Mouse (Mus musculus) CH12F3 (cell line): ENCODE measurements around the gene Samd8.

ENCODE experiments used
- in situ Hi-C: fragments of 300-500 bp; cut with MboI; formaldehyde crosslinking; loops from 2 replicates; pipeline ENCODE4 v1.14.3; 2020; ENCODE audit warnings: low sequenced_read_pairs

The Samd8 gene

DNA sequence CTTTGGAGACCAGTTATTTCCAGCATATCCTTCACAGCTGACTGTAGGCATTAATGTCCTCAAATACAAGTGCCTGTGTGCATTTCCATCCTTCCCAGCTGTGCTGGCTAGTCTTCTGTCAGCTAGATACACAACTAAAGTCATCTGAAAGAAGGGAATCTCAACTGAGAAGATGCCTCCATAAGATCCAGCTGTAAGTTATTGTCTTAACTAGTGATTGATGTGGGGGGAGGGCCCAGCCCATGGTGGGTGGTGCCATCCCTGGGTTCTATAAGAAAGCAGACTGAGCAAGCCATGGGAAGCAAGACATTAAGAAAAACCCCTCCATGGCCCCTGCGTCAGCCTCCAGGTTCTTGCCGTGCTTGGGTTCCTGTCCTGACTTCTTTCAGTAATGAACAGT, 74.6 kb downstream of the Samd8 start, which contains the start of gene Vdac2:
TSS of gene Vdac2 (plus strand) at position 301 of the 400 bp plus-strand sequence.
- in situ Hi-C loops, result no loop called here

DNA sequence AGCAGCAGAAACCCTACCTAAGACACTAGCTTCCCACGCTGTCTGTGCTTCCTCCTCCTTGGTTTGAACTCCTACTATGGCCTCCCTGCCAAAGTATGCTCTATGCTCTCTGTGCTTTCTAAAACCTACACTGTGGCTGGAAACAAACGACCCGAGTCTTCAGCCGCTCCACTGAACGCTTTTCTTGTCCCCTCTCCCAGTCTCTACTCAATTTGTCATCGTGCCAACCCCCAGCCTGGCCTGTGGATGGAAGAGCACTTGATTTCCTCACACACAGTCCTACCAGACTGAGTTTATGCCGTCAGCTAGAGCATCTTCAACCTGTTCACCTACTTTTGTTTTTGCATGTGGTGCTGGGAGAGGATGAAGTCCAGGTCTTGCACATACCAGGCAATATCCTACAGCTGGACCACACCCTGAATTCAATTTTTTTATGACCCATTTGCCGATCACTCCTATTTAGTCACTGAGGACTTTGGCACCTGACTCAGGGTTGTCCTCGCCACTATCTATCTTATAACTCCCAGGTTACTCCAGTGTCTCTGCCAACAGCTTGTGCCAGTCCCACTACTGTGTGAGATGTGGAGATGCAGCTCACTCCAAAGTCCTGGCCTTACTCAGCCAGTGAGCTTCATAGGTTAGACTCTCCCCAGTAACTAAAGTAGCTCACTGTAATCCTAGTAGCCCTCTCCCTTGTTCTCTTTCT, 75.6 kb downstream of the Samd8 start:
- in situ Hi-C loops, result no loop called here

DNA sequence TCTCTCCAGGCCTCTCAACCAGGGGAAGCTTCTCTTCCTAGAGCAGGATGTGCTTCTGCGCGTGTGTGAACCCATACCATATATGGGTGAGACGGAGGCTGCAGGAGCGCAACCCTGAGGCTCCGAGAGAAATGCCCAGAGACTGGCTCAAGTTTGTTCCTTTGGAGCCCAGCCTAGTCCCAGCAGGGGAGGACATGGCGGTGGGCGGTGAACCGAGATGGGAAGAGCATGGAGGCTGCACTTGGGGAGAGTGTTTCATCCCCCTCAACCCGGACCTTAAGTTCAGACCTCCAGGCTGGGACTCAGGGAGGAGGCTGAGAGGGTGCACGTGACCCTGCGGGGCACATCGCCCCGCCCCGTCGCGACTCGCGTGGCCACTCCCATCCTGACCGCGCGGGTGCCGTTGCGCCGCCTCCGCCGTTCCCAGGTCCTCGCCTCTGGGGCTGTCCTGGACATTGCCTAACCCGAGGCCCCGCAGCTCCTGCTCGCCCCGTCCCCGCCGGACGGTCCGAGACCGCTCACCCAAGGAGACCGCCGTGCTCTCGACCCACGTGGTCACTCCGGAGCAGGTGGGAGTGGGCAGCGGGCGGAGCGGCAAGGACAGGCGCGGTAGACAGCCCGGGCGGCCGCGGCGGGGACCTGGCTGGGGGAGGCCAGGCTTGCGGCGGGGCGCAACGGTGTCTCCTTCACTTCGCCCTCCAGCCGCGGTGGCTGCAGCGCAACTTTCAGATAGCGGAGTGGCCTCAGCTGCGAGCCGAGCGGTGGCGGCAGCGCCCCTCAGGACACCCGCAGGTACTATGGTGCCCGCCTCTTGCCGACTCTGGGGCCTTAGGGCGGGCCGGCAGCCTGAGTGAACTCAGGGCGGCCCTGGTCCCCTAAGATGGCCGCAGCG, 80.8 kb downstream of the Samd8 start:
- in situ Hi-C loops, result no loop called here

DNA sequence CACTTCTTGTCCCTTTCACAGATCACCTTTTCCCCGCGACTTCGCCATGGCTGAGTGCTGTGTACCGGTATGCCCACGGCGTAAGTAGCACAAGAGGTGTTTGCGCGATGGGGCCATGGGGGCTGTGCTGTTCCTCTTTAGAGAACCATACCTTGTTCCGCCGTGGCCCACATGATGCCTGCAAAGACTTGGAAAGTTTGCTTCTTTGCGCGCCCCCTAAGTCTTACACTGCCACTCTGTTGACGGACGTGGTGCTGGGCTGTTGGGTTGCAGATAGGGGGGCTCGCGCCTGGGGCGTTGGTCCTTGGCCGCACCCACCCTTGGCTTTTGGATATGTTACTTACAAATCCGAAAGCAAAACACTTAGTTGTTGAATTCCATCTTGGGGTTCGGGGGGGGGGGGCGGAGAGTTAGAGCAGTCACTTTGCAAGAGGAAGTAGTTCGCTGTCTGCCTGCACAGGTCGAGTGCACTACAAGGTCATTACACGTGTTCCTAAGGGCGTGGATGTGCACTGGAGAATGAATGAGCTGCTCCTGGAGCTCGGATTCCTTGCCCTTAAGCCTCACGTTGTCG, 81.6 kb downstream of the Samd8 start:
- in situ Hi-C loops, result no loop called here

DNA sequence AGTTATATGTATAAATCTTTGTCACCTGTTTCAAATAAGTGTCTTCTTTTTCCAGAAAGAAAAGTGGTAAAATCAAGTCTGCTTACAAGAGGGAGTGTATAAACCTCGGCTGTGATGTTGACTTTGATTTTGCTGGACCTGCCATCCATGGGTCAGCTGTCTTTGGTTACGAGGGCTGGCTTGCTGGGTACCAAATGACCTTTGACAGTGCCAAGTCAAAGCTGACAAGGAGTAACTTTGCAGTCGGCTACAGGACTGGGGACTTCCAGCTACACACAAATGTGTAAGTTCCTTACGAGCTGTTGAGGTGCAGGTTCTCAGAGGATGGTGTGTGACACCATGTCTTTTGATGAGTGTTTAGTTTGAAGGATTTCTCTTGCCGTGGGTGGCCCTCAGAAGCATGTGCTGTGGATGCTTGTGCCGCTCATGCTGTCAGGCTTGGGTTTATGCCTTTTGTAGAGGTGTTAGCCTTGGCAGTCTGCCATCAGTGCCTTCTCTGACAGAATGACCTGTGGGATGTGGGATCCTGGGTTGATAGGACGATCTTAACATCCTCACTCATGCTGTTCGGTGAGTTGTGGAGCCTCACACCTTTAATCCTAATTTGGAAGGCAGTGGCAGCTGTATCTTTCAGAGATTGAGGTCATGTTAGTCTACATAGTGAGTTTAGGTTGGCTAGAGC, 88.1 kb downstream of the Samd8 start:
- in situ Hi-C loops, result no loop called here

DNA sequence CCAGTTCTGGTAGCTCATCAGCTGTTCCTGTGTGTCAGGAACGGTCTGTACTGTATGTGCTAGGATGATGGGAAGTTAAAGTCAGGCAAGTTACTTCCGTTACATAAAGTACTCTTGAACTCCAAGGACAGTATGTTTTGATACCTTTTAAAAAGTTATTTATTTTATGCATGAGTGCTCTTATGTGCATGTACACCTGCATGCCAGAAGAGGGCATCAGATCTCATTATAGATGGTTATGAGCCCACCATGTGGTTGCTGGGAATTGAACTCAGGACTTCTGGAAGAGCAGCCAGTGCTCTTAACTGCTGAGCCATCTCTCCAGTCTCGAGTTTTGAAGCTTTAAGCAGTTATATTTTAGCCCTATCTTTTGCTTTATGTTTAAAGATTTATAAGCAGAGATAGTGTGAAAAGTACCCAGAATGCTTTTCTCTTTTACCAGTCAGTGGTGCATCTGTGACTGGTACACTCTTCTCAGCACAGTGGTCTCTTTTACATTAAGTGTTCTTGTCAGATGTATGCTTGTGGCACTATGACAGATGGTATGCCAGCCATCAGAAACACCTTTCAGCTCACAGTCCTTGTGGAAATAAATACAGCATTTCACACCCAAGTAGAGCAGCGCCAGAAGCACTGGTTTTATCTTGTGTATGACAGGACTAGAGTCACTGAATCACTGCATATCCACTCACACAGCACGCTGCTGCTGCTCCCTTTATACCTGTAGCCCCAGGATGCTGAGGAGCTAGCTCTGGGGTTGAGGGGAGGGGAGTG, 91.7 kb downstream of the Samd8 start:
- in situ Hi-C loops, result no loop called here

DNA sequence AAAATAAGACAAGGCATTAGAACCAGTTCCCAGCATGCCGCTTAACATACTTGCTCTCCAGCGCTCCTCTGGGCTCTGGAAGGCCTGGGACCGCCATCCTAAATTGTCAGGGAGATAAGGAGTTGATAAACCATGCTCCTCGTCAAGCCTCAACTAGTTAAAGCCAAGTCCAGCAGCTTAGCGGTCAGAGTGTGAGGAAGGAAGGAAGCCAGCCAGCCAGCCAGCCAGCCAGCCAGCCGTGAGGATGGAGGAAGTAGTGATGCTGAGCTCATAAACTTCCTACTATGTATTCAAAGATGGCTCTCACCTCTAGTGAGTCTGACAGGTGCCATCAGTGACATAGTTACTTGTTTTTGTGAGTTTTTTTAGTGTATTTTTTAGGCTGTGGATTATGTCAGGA, 92.9 kb downstream of the Samd8 start:
- in situ Hi-C loops, result no loop called here

DNA sequence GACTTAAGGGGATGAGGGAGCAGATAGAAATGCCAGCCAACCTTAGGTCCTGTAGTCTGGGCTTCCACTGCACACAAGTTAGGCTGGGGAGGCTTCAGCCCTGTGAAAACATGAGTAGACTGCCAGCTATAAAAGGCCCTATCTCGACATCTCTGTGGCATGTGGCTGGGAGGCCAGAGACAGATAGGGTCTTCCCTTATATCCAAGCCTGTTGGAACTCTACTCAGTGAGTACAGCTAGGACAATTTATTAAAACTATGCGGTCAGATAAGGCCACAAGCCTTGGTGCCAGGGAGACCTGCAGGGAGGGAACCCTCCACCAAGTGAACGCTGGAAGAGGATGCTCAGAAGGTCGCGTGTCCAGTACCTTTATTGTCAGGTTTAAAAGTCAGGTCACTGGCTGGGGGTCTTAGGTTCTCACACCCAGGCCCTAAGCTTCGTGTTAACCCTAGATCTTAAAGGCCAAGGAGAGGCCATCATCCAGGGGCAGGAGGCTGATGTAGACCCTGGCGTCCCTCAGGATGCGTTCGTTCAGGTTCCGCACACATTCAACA, 96.6 kb downstream of the Samd8 start:
- in situ Hi-C loops, result no loop called here

DNA sequence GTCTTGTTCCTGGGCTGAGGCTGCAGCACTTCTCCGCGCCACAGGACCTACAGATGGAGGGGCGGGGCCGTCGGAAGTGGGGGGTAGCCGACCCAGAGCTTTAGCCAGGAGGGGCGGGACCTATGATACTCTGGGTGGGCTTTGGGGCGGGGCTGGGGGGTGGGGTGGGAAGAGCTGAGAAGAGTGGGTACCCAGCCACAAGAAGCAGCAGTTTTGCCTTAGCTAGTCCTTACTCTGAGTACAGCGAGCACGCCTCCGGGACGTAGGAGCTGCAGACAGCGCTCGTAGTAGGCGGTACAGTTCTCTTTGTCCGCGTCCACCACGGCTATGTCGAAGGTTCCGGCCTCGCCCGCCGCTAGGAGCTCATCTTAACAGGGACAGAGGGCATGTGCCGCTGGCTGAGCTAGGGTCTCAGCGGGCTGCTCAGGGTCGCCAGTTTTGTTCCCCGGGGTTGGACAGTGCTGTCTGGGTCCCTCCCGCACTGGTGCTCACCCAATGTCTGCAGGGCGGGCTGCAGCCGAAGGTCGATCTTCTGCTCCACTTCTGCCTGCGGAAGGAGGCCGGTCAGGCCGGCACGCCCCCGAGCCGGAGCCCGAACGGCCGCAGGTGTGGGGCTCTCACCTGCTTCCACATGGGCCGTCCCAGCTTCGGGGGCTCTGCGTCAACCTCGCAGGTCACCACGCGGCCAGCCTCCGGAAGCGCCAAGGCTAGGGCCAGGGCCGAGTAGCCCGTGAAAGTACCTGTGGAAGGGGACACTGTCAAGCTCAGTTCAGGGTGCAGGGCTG, 97.2 kb downstream of the Samd8 start:
- in situ Hi-C loops, result no loop called here
